In genomic region chr17:25823452-25823851, GRCm38 (mm10) we compare ENCODE assay signal across 8 mouse cellular contexts. TPM values are rescaled to one million over a fixed set of nuclear protein-coding genes. Genes with fewer than 3 reads are reported as not detected.
A peak's percentile ranks its signal among the peaks of the same experiment; 100 is the strongest.
DNase-seq lines count a peak whose midpoint lies in the region; ATAC-seq and TF ChIP-seq lines count a peak whose summit lies in the region.

TSS of gene Wdr24 (plus strand) at chr17:25823627.

- no peak for TF ChIP-seq CTCF in lung, postnatal 0 days (IDR thresholded peaks at IDR 0.05)

- TF ChIP-seq EP300 in lung, postnatal 0 days (IDR thresholded peaks at IDR 0.05): no peak

- DNase-seq in Muller cell, postnatal 12 days (ENCODE audit: inconsistent ontology term): peak; percentile 64
- peak; percentile 87 for DNase-seq in hindbrain, embryonic 11.5 days (ENCODE audit: low spot score)
- DNase-seq in layer of hippocampus, adult 9-11 months: peak; percentile 85
- DNase-seq in lung, postnatal 0 days (ENCODE audit: low spot score): peak; percentile 92
- DNase-seq in retina, postnatal 1 day: peak; percentile 95
- peak; percentile 71 to 72 for DNase-seq in urinary bladder, postnatal 36 days (ENCODE audit: low spot score in 2 of 2)

- peaks cover 21% of the 10 kb centered on the region for H3K27me3 ChIP-seq in forebrain, embryonic 13.5 days
- H3K27me3 ChIP-seq in hindbrain, embryonic 11.5 days (ENCODE audit: control insufficient read depth, insufficient read depth, low read length): peaks cover 20% of the 10 kb centered on the region
- H3K27me3 ChIP-seq in lung, postnatal 0 days (replicated peaks; ENCODE audit: insufficient read depth, low read length): peaks cover 7% of the 10 kb centered on the region; the same call in 1 of the 2 replicates

- peak; percentile 68; the same call in 1 of the 2 replicates for ATAC-seq in cerebellum, adult (ENCODE audit: insufficient number of reproducible peaks, low FRiP score, low TSS enrichment)
- peak; percentile 80 for ATAC-seq in forebrain, embryonic 13.5 days
- no peak for ATAC-seq in hindbrain, embryonic 11.5 days (ENCODE audit: low FRiP score)
- peak; percentile 82 for ATAC-seq in lung, postnatal 0 days

- peaks cover 40% of the 10 kb centered on the region for H3K36me3 ChIP-seq in forebrain, embryonic 13.5 days (ENCODE audit: poor library complexity, severe bottlenecking)
- no peaks in the 10 kb centered on the region for H3K36me3 ChIP-seq in hindbrain, embryonic 11.5 days (ENCODE audit: control insufficient read depth, insufficient read depth, low read length)
- H3K36me3 ChIP-seq in lung, postnatal 0 days (ENCODE audit: insufficient read depth, low read length): 0 out of 2 replicates have a peak, but pooled peaks cover 6% of the 10 kb centered on the region

- peak within 1 kb of the TSS; percentile 62 for H3K4me3 ChIP-seq in forebrain, embryonic 13.5 days
- peak within 1 kb of the TSS; percentile 47 for H3K4me3 ChIP-seq in hindbrain, embryonic 11.5 days (ENCODE audit: low read depth, low read length)
- peak within 1 kb of the TSS; percentile 49 for H3K4me3 ChIP-seq in lung, postnatal 0 days (ENCODE audit: low read depth, low read length)

- peak within 1 kb of the TSS; percentile 98 for H3K4me2 ChIP-seq in forebrain, embryonic 13.5 days
- peak within 1 kb of the TSS; percentile 80 for H3K4me2 ChIP-seq in hindbrain, embryonic 11.5 days (replicated peaks; ENCODE audit: low read depth, low read length)
- peak within 1 kb of the TSS; percentile 81 for H3K4me2 ChIP-seq in lung, postnatal 0 days (replicated peaks; ENCODE audit: low read depth, low read length)

- peaks cover 49% of the 10 kb centered on the region for H3K4me1 ChIP-seq in forebrain, embryonic 13.5 days
- H3K4me1 ChIP-seq in hindbrain, embryonic 11.5 days (replicated peaks; ENCODE audit: control insufficient read depth, insufficient read depth, low read length): peaks cover 15% of the 10 kb centered on the region
- peaks cover 15% of the 10 kb centered on the region; the same call in 1 of the 2 replicates for H3K4me1 ChIP-seq in lung, postnatal 0 days (ENCODE audit: insufficient read depth, low read depth, low read length)

- peak within 1 kb of the TSS; percentile 69 for H3K27ac ChIP-seq in forebrain, embryonic 13.5 days
- 0 out of 2 replicates have a peak within 1 kb of the TSS, but pooled peaks have one; percentile 19 for H3K27ac ChIP-seq in hindbrain, embryonic 11.5 days (ENCODE audit: low read depth, low read length)
- 0 out of 2 replicates have a peak within 1 kb of the TSS, but pooled peaks have one; percentile 20 for H3K27ac ChIP-seq in lung, postnatal 0 days (ENCODE audit: low read length)

- peak within 1 kb of the TSS; percentile 75 for H3K9ac ChIP-seq in forebrain, embryonic 13.5 days
- peak within 1 kb of the TSS; percentile 69 for H3K9ac ChIP-seq in hindbrain, embryonic 11.5 days (ENCODE audit: low read depth, low read length)
- peak within 1 kb of the TSS; percentile 56 for H3K9ac ChIP-seq in lung, postnatal 0 days (replicated peaks; ENCODE audit: low read depth)

- WGBS in forebrain, embryonic 13.5 days: 0% methylated on average over 18 of the region's 18 CpGs
- 1% methylated on average over 18 of the region's 18 CpGs for WGBS in hindbrain, embryonic 11.5 days
- under 1% methylated on average over 18 of the region's 18 CpGs for WGBS in lung, postnatal 0 days

- no peaks in the 10 kb centered on the region for H3K9me3 ChIP-seq in forebrain, embryonic 13.5 days (replicated peaks)
- H3K9me3 ChIP-seq in hindbrain, embryonic 11.5 days (ENCODE audit: control insufficient read depth, low read length): no peaks in the 10 kb centered on the region
- no peaks in the 10 kb centered on the region for H3K9me3 ChIP-seq in lung, postnatal 0 days (ENCODE audit: low read length)

RNA-seq across cellular contexts. Expression of gene Wdr24, which starts in this region (rescaled TPM):
- polyA plus RNA-seq in forebrain, embryonic 13.5 days (2015; fragmentation: Nextera tagmentation; extraction: Ambion mirVana): 27.7 and 30.0 TPM in 2 replicates
- polyA plus RNA-seq in hindbrain, embryonic 11.5 days (2014; fragmentation: Nextera tagmentation; extraction: Ambion mirVana): 22.0 and 23.5 TPM in 2 replicates
- 14.9 and 15.0 TPM in 2 replicates for polyA plus RNA-seq in lung, postnatal 0 days (2015; fragmentation: Nextera tagmentation; extraction: Ambion mirVana)

Comparison
In these comparisons a context has a peak if more than half of its experiments do, and no peak if none do; other contexts are left out.
1. H3K27ac ChIP-seq: peak in every context shown above with its lines; median percentile 69 in forebrain, embryonic 13.5 days; 20 in lung, postnatal 0 days; 19 in hindbrain, embryonic 11.5 days.